Mouse (Mus musculus) layer of hippocampus, adult 18-20 months (tissue): ENCODE results near the gene Ap5m1. TPM values are rescaled to one million over a fixed set of nuclear protein-coding genes. Genes with fewer than 3 reads are reported as not detected.

Experiments used
- DNase-seq, 2 experiments: peaks; one replicate each; pipeline ENCODE4 v3.0.0; 2022; ENCODE audit warnings: low spot score in 2 of 2
- total RNA-seq, 2 experiments: library from RNA; stranded (reverse); gene quantifications; 2 replicates each; pipeline ENCODE4 v1.2.3; 2021

Ap5m1 gene
- total RNA-seq, 2 experiments from 2014 or later: 19.4 to 19.9 TPM

GRCm38 (mm10) chr14:49121723-49122122, 55.8 kb downstream of the Ap5m1 start:
- DNase-seq: no peak

- DNase-seq: peak; percentile 9 to 20
Observed at GRCm38 (mm10) chr14:49127162-49127779, 61.4 kb downstream of the Ap5m1 start.

- no peak for DNase-seq
Observed at GRCm38 (mm10) chr14:49128544-49129263, 62.8 kb downstream of the Ap5m1 start.

- no peak for DNase-seq
Observed at GRCm38 (mm10) chr14:49132391-49132790, 66.5 kb downstream of the Ap5m1 start.

GRCm38 (mm10) chr14:49138171-49138570, 72.3 kb downstream of the Ap5m1 start:
- DNase-seq: no peak

GRCm38 (mm10) chr14:49140756-49141155, 74.9 kb downstream of the Ap5m1 start:
- no peak for DNase-seq

Other genes starting within 250 kb of the Ap5m1 start
- gene Exoc5, start 556 bp downstream of the Ap5m1 start, total RNA-seq: 10 to 100 TPM; 50.0 to 51.4 TPM
- 10 to 100 TPM; 35.8 to 36.1 TPM for gene Naa30, start 106.1 kb downstream of the Ap5m1 start, total RNA-seq
- gene ccdc198, start 179.4 kb downstream of the Ap5m1 start, total RNA-seq: not detected